Mouse (Mus musculus) heart, adult 2 months (tissue): ENCODE results near the gene Fnbp1. TPM values are rescaled to one million over a fixed set of nuclear protein-coding genes. Genes with fewer than 3 reads are reported as not detected.

ENCODE experiments used
- DNase-seq, 2 experiments: peaks; one replicate each; pipeline ENCODE4 v3.0.0; 2021
- H3K27ac ChIP-seq: fragments of 200-600 bp; 2 replicates; pipeline ENCODE4 v1.8.1; 2022
- H3K27me3 ChIP-seq: fragments of 200-500 bp; 2 replicates; pipeline ENCODE4 v1.6.1; 2012; ENCODE audit warnings: mild to moderate bottlenecking, low read length, inconsistent platforms, mixed read lengths; ENCODE audit not compliant: control insufficient read depth, insufficient read depth
- H3K36me3 ChIP-seq: fragments of 200-500 bp; 2 replicates; pipeline ENCODE4 v1.6.1; 2012; ENCODE audit warnings: low read length, inconsistent platforms; ENCODE audit not compliant: control insufficient read depth, insufficient read depth
- H3K4me1 ChIP-seq: fragments of 200-500 bp; 2 replicates; pipeline ENCODE4 v1.6.1; 2011; ENCODE audit warnings: low read length; ENCODE audit not compliant: control insufficient read depth, insufficient read depth
- H3K4me3 ChIP-seq: fragments of 200-600 bp; 2 replicates; pipeline ENCODE4 v1.8.1; 2022
- H3K79me2 ChIP-seq: fragments of 200-500 bp; replicated peaks from 2 replicates; pipeline ENCODE4 v1.6.1; 2012; ENCODE audit warnings: mild to moderate bottlenecking, inconsistent platforms, low read length, moderate library complexity, mixed read lengths; ENCODE audit not compliant: control insufficient read depth, insufficient read depth
- H3K9ac ChIP-seq: fragments of 200-500 bp; 2 replicates; pipeline ENCODE4 v1.6.1; 2012; ENCODE audit warnings: low read depth, mild to moderate bottlenecking, control low read depth, inconsistent platforms, low read length, mixed read lengths
- CTCF ChIP-seq: fragments of 200-600 bp; IDR thresholded peaks from 2 replicates; pipeline ENCODE4 v1.8.1; 2022; ENCODE audit warnings: antibody characterized with exemption, mild to moderate bottlenecking, moderate library complexity
- EP300 ChIP-seq: fragments of 200-500 bp; IDR thresholded peaks from 2 replicates; pipeline ENCODE4 v1.6.1; 2011; ENCODE audit warnings: low read depth, low read length, control low read depth; ENCODE audit not compliant: insufficient read depth
- POLR2A ChIP-seq: fragments of 200-500 bp; IDR thresholded peaks from 2 replicates; pipeline ENCODE4 v1.6.1; 2011; ENCODE audit warnings: mild to moderate bottlenecking, low read depth, low read length, control low read depth; ENCODE audit not compliant: insufficient read depth
- WGBS: fragments of 180-500 bp; shearing (Covaris S2); methylation state at CpG from one replicate; pipeline ENCODE4 v1.1.7; 2018; 5-methylcytosine and 5-hydroxymethylcytosine counted together
- intact Hi-C: fragments of 180-260 bp; cut with DNase I; formaldehyde crosslinking; loops from one replicate; pipeline ENCODE4 v1.15.1; 2025
- polyA plus RNA-seq: library from polyadenylated mRNA; depleted of rRNA; stranded (reverse); fragments of >200 nt; gene quantifications from 2 replicates; pipeline ENCODE4 v1.2.3, GENCODE M21; 2012
- total RNA-seq, 2 experiments: library from RNA; stranded (reverse); gene quantifications; 2 replicates each; pipeline ENCODE4 v1.2.3; 2021

Gene Fnbp1
- total and polyA plus RNA-seq, 3 experiments, result 40.3 to 53.6 (median 49.0) TPM

- Histone ChIP-seq H3K4me3 (no peak overlapping the region), H3K36me3 (no peaks in the 10 kb centered on the region), H3K79me2 (peaks cover 6% of the 10 kb centered on the region), H3K27ac (no peak overlapping the region), H3K27me3 (no peaks in the 10 kb centered on the region), H3K9ac (no peak overlapping the region), H3K4me1 (peaks cover 15% of the 10 kb centered on the region)
- no peak for DNase-seq
- intact Hi-C loops, result no loop called here
- TF ChIP-seq POLR2A (no peak), EP300 (no peak), CTCF (no peak)
- WGBS, result 83% methylated on average over 4 of the region's 4 CpGs
Observed at GRCm38 (mm10) chr2:31161620-31162019, 19.8 kb upstream of the Fnbp1 start.

- Histone ChIP-seq H3K36me3 (no peaks in the 10 kb centered on the region), H3K27me3 (no peaks in the 10 kb centered on the region), H3K27ac (no peak overlapping the region), H3K79me2 (peaks cover 8% of the 10 kb centered on the region), H3K4me3 (no peak overlapping the region), H3K4me1 (peaks cover 11% of the 10 kb centered on the region), H3K9ac (no peak overlapping the region)
- DNase-seq, result no peak
- TF ChIP-seq CTCF (no peak), POLR2A (no peak), EP300 (no peak)
- 61% methylated on average over 10 of the region's 10 CpGs for WGBS
- intact Hi-C loops, result no loop called here
Observed at GRCm38 (mm10) chr2:31160147-31160920, 18.5 kb upstream of the Fnbp1 start.

- Histone ChIP-seq H3K27me3 (no peaks in the 10 kb centered on the region), H3K36me3 (peaks cover 2% of the 10 kb centered on the region; the same call in 1 of the 2 replicates), H3K9ac (no peak overlapping the region), H3K27ac (no peak overlapping the region), H3K4me1 (no peaks in the 10 kb centered on the region; the same call in 1 of the 2 replicates), H3K79me2 (peaks cover 5% of the 10 kb centered on the region), H3K4me3 (no peak overlapping the region)
- WGBS, result 66% methylated on average over 3 of the region's 3 CpGs
- DNase-seq, result no peak
- intact Hi-C loops, result no loop called here
- no peak for TF ChIP-seq CTCF
- TF ChIP-seq EP300, result no peak
- no peak for TF ChIP-seq POLR2A
Observed at GRCm38 (mm10) chr2:31156846-31157245, 15.0 kb upstream of the Fnbp1 start.

GRCm38 (mm10) chr2:31151892-31152812 is 10.3 kb upstream of the Fnbp1 start, which contains the start of gene Gpr107:
Gene Gpr107 (plus strand): TSS chr2:31152316.
- peaks cover 5% of the 10 kb centered on the region; the same call in 1 of the 2 replicates for H3K36me3 ChIP-seq
- WGBS, result under 1% methylated on average over 53 of the region's 53 CpGs
- peak within 1 kb of the TSS; percentile 65 for H3K4me3 ChIP-seq
- peak within 1 kb of the TSS; percentile 78 for H3K27ac ChIP-seq
- H3K4me1 ChIP-seq, result no peaks in the 10 kb centered on the region; the same call in 1 of the 2 replicates
- DNase-seq, result peak; percentile 88 to 90
- no peak for TF ChIP-seq CTCF
- TF ChIP-seq POLR2A, result peak; percentile 86
- peak; percentile 70; the same call in 1 of the 2 replicates for TF ChIP-seq EP300
- peaks cover 3% of the 10 kb centered on the region for H3K79me2 ChIP-seq
- H3K27me3 ChIP-seq, result no peaks in the 10 kb centered on the region
- H3K9ac ChIP-seq, result peak within 1 kb of the TSS; percentile 84
- intact Hi-C loops, result no loop called here

- intact Hi-C loops, result no loop called here
- Histone ChIP-seq H3K4me3 (no peak overlapping the region), H3K27ac (no peak overlapping the region), H3K27me3 (no peaks in the 10 kb centered on the region), H3K36me3 (peaks cover 5% of the 10 kb centered on the region; the same call in 1 of the 2 replicates), H3K79me2 (peaks cover 1% of the 10 kb centered on the region), H3K4me1 (no peaks in the 10 kb centered on the region; the same call in 1 of the 2 replicates), H3K9ac (no peak overlapping the region)
- no peak for DNase-seq
- TF ChIP-seq POLR2A, result no peak
- TF ChIP-seq CTCF, result peak; percentile 70
Observed at GRCm38 (mm10) chr2:31150762-31151161, 9.0 kb upstream of the Fnbp1 start.
